Mouse (Mus musculus) gastrocnemius, adult 8-10 months (tissue): ENCODE results near the gene Unk. TPM values are rescaled to one million over a fixed set of nuclear protein-coding genes. Genes with fewer than 3 reads are reported as not detected.
"Not testable (repeated sequence)": the region's sequence is repeated elsewhere in the genome, so short reads cannot be mapped to it uniquely, and the experiment has no call there.

ENCODE experiments used
- DNase-seq, 2 experiments: peaks; one replicate each; pipeline ENCODE4 v3.0.0; 2022; ENCODE audit warnings: low spot score in 2 of 2
- total RNA-seq, 4 experiments: library from RNA; stranded (reverse); gene quantifications; 2 replicates each; pipeline ENCODE4 v1.2.4; 2022

The Unk gene
- total RNA-seq, 4 experiments from 2014 or later, result 4.3 to 6.8 (median 5.3) TPM

DNA sequence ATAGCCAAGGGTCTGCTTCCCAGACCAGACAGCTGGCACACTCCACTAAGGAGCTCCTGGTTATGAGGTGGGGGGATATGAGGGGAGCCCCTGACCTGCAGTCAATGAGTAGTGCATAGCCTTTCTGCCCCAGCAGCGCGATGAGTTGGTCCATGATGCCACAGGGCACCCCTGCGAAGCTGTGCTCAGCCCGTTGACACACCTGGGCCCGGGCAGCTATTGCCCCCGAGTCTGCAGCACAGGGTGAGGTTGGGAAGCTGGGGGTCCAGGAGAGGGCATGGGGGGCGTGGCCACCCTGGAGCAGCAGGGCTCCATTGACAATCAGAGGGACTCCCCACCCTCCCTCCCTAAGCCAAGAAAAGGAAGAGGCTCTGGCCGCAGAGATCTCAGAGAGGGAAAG, 20.0 kb upstream of the Unk start:
- DNase-seq, result no peak

DNA sequence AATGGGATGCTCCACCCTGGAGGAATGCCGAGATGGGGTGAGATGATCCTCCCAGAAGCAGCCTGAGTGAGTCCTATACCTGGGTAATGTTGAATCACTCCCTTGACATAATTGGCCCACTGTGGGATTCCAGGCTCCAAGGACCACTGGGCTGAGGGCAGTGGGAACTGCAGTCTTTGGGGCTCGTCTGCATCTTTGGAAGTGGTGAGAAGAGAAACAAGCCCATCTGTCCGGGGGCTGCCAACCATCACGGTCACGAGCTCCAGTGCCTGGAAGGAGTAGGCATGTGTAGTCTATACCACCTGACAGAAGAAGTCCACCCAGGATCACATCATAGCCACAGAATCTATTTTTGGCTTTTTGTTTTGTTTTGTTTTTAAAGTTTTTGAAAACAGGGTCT, 19.2 kb upstream of the Unk start:
- DNase-seq, result no peak

DNA sequence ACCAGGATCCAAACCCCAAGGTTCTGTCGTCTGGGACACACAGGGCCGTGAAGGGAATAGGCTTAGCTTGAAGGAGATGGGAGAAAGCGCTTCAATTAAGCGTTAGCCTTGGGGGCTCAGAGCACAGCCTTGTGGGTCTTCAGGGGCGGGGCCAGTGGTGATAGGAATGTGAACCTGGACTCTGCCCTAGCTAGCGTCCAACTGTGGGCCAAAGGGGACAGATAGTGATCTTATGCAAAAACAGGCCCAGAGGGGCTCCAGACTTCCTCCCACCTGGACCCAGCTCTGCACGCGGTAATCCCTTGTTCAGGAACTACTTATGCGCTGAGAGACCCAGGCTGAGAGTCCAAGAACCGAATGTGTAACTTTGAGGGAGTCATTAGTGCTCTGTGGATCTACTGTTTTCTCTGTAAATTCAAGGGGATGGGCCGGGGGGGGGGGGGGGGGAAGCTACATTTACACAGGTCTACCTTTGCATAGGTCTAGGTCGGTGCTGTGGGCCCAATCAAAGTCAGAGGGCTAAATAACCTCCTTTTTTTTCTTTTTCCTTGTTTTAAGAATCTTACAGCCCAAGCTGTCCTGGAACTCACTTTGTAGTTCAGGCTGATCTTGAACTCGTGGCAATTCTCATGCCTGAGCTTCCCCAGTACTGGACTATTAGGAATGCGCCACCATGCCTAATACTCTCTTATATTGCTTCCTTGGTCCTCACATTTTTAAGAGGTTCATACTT, 18.4 kb upstream of the Unk start:
- no peak for DNase-seq

DNA sequence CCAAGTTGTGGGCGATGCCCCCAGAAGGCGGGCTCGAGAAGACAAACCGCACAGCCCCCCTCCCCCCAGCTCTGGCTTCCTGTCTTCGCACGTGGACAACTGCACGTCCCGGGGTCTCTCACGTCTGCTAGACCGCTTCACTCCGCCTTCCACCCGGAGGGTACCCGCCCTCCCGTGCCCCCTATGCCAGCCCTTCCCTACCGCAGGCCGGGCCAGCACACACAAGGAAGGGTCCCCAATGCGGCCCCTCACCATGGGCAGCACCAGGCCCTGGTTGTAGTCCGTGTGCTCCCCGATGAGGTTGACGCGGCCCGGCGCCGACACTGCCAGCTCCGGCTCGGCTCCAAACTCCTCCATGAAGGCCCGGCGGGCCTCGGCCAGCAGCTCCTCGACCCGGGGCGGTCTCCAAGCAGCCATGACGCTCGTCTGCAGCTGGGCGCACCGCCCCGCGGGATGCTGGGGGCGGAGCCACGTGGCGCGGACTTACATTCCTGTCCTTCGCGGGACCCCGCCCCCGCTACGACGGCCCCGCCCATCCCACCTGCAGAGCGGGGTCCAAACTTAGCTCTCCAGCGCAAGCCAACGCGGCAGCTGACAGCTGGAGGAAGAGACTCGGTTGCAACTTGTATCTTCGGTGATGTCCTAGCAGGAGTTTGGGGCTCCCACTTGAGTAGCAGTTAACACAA, 17.7 kb upstream of the Unk start, which contains the start of gene Galk1:
TSS of gene Galk1 (minus strand) at position 458 of the 686 bp plus-strand sequence.
- DNase-seq, result peak; percentile 82 to 89

DNA sequence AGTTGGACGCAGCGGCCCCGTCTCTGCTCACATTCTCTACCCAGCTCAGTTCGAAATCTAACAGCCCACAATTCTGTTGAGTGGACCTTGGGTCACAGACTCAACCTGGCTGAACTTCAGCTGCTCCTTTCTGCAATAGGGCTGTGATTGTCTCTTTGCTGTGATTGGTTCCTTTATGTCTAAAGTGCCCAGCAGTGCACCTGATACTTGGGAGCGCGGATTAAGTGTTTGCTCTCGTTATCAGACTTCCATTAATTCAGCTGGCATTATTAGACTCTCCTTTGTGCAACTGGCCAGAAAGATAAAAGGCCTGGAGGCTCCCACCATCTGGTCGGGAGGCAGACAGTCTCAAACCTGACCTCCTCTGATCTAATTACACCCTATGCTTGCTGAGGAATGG, 15.3 kb upstream of the Unk start:
- no peak for DNase-seq

DNA sequence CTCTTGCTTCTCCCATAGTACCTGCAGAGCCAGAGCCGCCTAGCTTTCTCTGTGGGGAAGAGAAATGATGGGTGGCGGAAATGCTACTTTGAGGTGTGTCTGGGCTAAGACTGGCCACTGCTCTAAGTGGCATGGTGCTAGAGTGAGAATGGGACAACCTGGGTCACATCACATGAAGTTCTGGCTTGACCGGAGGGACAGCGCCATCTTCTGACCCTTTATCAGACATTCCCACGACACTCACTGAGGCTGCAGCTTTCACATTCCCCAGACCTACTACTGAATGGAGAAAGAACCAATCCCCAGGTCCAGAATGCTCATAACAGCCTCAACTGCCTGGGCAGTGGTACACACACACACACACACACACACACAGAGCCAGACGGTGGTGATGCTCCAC, 12.0 kb upstream of the Unk start:
- no peak for DNase-seq

DNA sequence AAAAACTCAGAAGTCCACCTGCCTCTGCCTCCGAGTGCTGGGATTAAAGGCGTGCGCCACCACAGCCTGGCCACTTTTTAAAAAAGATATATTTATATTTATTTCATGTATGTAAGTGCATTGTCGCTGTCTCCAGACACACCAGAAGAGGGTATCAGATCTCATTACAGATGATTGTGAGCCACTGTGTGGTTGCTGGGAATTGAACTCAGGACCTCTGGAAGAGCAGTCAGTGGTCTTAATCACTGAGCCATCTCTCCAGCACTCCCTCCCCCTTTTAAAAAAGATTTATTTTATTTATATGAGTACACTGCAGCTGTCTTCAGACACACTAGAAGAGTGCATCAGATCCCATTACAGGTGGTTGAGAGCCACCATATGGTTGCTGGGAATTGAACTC, 11.3 kb upstream of the Unk start:
- DNase-seq, result not testable (repeated sequence)

DNA sequence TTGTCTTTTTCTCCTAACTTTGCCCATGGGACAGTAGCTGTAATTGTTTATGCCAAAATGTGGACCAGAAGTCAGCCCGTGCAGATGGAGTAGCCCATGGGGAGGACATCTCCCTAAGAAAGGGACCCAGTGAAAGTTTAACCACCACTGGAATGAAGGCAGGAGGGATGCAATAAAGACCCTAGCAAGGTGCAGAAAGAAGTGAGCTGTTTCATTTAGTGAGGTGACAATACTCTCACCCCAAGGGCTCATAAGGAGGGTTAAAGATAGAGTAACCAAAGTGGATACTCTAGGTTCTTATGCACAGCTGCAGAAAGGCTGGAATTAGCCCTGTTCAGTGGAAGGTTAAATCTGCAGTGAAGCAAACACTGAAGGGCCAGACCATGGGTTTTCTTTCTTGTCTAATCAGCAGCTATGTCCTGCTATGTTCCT, 10.7 kb upstream of the Unk start:
- DNase-seq, result no peak

DNA sequence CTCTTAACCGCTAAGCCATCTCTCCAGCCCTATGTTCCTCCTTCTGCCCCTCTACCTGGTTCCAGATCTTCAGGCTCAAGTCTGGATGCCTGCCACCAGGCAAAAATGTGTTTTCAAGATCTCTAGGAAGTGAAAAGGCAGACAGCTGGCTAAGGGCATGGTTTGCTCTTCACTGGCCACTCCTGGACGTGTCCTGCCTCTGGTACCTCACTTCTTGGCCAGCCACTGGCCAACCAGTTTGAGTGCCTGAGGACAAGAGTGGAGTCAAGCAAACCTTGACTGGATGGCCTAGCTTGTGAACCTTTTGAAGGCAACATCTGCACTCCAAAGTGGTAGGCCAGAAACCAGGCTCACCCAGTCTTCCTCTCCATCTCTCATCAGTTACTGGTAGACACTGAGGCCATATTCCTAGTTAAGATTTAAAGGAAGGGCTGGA, 10.1 kb upstream of the Unk start:
- DNase-seq, result no peak

DNA sequence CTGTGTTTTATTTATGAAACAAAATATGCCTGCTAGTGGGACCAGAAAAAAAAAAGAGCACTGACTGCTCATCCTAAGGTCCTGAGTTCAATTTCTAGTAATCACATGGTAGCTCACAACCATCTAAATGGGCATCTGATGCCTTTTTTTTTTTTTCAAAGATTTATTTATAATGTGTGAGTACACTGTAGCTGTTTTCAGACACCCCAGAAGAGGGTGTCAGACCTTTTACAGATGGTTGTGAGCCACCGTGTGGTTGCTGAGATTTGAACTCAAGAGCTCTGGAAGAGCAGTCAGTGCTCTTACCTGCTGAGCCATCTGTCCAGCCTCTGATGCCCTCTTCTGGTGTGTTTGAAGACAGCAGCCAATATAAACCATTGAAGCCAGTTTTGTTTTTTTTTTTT, 9.6 kb upstream of the Unk start:
- DNase-seq, result no peak

DNA sequence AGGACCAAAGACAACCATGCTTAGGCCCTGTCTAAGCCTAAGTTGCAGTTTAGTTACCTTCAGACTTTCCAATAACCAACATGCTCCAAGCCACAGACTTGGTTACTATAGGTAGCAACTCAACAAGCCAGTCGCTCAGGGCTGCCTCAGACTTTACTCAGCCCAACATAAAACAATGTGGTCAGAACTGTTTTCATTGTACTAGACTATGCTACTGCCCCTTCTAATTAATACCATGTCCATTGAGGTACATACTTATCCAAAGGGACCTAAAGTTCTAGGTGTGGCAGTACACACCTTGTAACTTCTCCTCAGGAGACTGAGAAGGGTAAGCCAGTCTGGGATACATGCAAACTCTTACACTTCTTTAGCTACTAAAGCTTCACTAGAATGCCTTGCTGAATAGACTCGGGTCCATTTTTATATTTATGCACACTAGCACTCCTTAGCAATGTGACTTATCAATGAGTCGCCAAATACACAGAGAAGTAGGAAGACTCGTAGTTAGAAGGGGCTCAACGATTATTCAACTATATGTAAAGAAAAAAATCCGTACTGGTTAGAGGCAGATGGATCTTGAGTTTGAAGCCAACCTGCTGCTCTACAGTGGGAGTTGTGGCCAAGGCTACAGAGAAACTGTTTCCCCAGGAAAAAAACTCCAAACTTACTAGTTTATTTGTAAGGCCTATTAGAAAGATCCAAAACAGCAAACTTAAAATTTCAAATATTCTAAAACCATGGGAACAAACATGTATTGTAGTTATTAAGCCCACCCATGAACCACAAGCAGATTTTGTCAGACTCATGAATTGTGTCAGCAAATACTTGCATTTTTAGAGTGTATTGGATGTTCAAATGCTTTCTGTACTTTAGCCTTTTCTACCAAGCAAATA, 8.5 kb upstream of the Unk start:
- no peak for DNase-seq

DNA sequence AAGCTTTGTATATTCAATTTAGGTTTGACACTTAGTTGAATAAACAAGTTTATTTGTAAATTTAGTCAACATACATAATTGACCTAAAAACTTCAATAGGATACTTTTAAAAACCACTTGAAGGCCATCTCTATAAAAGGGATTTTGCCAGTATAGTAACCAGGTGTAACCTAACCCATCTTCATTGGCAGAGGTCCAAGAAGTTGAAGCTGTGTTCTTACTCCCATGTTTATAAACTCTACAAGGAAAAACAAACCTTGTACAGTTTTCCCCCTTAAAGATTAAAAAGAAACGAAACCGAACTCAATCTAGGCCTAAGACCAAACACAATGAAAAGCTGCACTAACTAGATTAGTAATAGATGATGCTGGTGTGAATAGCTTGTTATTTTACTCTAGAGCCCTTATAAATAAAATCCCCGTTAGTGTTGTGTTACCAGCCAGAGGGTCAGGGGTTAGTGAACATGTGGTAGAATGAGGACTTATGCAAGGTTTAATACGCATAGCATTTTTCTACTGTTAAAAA, 7.8 kb upstream of the Unk start:
- no peak for DNase-seq

DNA sequence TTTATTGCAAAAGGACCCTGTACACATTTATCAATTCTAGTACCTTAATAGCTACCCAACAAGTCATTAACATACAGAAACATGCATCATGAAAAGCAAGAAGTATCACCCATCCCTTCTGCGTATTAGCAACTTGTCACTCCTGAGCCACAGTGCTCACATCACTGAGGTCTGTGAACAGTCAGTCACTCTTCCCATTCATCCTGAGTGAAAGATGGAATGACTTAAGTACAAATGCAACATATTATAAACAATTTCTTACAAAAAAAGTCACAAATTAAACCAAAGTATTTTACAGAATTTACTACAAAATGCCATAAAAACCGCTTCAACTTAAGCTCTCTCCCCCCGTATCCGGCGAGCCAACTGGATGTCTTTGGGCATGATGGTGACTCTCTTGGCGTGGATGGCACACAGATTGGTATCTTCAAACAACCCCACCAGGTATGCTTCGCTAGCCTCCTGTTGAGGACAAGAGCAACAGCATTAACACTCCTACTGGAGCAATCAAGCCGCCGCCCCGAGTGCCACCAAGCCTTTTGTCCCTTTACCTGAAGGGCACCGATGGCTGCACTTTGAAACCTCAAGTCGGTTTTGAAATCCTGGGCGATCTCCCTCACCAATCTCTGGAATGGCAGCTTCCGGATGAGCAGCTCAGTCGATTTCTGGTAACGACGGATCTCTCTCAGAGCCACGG, 6.9 kb upstream of the Unk start:
- DNase-seq, result not testable (repeated sequence)

DNA sequence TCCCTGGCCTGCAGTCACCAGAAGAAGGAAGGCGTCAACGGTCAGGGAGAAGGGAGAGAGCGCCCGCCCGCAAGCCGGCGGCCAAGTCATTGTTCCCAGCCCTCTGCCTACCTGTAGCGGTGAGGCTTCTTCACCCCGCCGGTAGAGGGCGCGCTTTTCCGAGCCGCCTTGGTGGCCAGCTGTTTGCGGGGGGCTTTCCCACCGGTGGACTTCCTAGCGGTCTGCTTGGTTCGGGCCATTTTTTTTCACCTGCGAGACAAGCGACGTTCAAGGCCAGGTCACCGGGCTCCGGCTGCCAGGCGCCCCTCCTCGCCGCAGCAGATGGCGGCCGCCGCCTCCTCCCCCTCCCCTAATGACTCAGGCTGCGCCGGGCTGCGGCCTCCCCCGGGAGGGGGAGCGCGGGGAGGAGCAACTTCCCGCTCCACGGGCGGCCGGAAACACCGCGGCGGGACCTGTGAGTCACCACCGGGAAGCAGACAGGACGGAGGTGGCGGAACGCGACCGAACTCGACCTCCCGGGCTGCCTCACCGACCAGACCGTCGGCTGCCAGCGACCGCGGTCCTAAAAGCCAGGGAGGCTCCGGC, 6.3 kb upstream of the Unk start:
- peak; percentile 72 to 76 for DNase-seq

DNA sequence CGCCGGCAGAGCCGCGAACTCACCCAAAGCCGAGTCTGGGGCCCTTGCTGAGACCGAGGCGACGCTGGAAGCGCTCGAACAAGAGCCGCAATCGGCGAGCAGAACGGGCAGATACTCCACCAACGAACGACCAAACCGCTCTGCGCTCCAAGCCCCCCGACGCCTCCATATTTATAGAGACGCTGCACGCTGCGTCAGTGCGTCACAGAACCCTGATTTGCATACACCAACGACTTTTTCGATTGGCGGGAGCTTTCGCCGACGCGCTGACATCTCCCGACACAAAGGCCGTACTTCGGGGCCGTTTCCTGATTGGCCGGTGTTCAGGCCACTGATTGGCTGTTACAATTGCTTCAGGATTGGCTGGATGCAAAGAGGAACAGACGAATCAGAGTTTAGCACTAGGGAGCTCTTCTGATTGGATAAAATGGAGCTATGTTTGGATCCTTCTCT, 5.7 kb upstream of the Unk start:
- peak; percentile 93 to 96 for DNase-seq

DNA sequence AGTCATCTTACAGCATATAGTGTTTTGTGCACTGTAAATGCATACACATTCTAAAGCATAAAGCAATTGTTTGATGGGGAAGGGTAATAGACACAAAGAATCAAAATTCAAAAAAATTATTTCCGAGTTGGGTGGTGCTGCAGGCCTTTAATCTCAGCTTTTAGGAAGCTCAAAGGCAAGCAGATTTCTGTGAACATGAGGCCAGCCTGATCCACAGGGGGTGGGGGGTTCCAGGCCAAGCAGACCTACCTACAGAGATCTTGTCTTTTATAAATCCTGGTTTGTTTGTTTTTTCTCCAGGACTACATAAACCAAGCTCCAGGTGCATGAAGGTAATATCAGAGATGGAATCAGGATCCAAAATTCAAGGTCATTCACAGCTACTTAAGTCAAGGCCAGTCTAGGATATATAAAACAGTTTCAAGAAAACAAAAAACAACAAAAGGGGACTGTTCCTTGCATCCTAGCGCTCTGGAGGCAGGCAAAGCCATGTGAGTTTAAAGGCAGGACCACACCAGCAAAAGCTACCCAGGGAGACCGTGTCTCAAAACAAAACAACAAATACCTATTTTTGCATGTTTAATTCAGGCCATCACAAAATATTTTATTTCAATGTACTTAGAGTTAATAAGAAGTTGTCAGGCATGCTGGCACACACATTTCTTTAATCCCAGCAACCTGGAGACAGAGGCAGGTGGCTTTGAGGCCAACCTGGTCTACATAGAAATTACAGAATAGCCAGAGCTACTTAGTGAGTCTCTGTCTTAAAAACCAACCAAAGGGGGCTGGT, 4.9 kb upstream of the Unk start:
- no peak for DNase-seq

DNA sequence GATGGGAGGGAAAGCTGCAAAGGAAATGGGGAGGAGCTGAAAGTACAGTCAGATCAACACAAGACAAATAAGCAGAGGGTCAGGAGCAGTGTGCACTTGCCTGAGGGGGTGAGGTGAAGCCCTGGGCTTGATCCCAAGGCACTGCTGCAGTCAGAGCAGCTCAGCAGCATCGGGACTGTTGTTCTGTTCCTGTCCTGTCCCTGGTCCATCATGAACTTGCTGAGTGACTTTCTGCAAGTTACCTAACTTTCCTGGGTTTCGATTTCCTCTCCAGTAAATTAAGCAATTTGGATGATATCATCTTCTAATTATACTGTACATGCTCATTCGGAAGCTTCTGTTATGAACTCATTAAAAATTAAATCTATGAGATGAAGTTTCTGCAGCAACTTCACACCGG, 2.4 kb upstream of the Unk start, which contains the start of gene H3f3b:
TSS of gene H3f3b (minus strand) at position 207 of the 400 bp plus-strand sequence.
- DNase-seq, result no peak

DNA sequence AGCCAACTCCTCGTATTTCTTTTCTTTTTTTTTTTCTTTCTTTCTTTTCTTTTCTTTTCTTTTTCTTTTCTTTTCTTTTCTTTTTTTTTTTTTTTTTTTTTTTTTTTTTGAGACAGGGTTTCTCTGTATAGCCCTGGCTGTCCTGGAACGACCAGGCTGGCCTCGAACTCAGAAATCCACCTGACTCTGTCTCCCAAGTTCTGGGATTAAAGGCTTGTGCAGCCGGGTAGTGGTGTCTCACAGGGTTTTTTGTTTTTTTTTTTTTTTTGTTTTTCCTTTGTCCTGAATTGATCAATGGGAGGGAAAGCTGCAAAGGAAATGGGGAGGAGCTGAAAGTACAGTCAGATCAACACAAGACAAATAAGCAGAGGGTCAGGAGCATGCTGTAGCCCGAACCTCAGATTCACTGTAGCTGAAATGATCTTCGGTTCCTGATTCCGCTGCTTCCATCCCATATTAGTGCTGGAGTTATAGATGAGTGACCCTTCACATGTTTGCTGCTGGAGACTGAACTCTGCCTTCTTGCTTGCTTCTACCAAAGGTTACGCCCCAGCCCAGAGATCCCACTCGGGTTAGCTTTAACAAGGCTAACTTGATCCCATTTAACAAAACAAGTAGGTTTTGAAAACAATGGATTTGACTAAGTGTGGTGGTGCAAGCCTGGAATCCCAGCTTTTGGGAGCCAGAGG, 1.8 kb upstream of the Unk start:
- no peak for DNase-seq
